Mouse (Mus musculus): ENCODE results near the gene Terf2. TPM values are rescaled to one million over a fixed set of nuclear protein-coding genes. Genes with fewer than 3 reads are reported as not detected.
A peak's percentile ranks its signal among the peaks of the same experiment; 100 is the strongest.

Terf2 gene
- polyA plus RNA-seq, 1 experiment from 2014 or later, result 26.9 TPM

DNA sequence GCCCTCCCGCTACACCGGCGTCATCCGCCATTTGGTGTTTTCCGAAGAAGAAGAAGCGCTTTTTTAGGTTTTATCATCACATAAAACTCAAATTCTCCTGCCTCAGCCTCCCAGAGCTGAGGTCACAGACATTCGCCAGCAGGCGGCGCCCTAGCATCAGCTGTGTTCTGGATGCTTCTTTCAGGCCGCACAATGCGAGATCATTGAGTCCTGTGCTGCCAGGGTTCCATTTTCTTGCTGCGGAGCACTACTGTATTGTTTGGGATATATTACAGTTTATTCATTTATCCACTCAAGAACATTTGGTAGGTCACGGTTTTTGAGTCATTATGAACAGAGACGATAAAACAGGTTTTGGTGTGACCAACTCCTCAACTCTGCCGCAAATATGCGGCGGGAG lies 11.0 kb downstream of the Terf2 start:
- 98% methylated on average over 17 of the region's 17 CpGs for WGBS
- H3K36me3 ChIP-seq, result peaks cover 82% of the 10 kb centered on the region
- ATAC-seq, result no peak
- no peak overlapping the region for H3K4me3 ChIP-seq (replicated peaks)
- H3K4me2 ChIP-seq (replicated peaks), result no peak overlapping the region
- H3K27ac ChIP-seq, result no peak overlapping the region
- H3K27me3 ChIP-seq, result no peaks in the 10 kb centered on the region
- H3K4me1 ChIP-seq (replicated peaks), result no peaks in the 10 kb centered on the region
- no peaks in the 10 kb centered on the region for H3K9me3 ChIP-seq
- H3K9ac ChIP-seq (replicated peaks), result no peak overlapping the region

GRCm38 (mm10) chr8:107076239-107076888 lies 20.0 kb downstream of the Terf2 start:
- Histone ChIP-seq H3K27ac (no peak overlapping the region), H3K4me3 (replicated peaks) (no peak overlapping the region), H3K9me3 (no peaks in the 10 kb centered on the region), H3K36me3 (peaks cover 96% of the 10 kb centered on the region), H3K4me1 (replicated peaks) (no peaks in the 10 kb centered on the region), H3K9ac (replicated peaks) (no peak overlapping the region), H3K4me2 (replicated peaks) (no peak overlapping the region), H3K27me3 (no peaks in the 10 kb centered on the region)
- ATAC-seq, result no peak
- WGBS, result 94% methylated on average over 7 of the region's 7 CpGs

- 76% methylated on average over 1 of the region's 1 CpGs for WGBS
- peaks cover 93% of the 10 kb centered on the region for H3K36me3 ChIP-seq
- no peak for ATAC-seq
Observed at GRCm38 (mm10) chr8:107074128-107074527, 22.2 kb downstream of the Terf2 start.

DNA sequence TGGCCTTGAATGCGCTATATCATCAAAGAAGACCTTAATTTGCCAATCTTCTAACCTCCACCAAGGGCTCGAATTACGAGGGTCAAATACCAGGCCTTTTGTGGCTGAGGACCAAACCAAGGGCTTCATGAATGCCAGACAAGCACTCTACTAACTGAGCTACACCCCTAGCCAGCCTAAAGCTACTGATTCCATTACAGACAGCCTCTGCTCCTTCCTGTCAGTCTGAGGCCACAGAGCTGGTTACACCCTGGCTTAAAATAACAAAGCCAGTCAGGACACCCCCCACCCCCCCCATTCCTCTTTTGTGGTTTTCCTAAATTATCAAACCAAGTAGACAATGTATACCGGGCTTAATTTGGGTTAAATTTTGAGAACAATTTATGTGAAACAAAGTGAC lies 22.6 kb downstream of the Terf2 start:
- Histone ChIP-seq H3K27ac (no peak overlapping the region), H3K27me3 (no peaks in the 10 kb centered on the region), H3K4me3 (replicated peaks) (no peak overlapping the region), H3K9me3 (no peaks in the 10 kb centered on the region), H3K4me2 (replicated peaks) (no peak overlapping the region), H3K9ac (replicated peaks) (no peak overlapping the region), H3K36me3 (peaks cover 93% of the 10 kb centered on the region), H3K4me1 (replicated peaks) (no peaks in the 10 kb centered on the region)
- 89% methylated on average over 4 of the region's 4 CpGs for WGBS
- no peak for ATAC-seq

More at GRCm38 (mm10) chr8:107074128-107074527, 22.2 kb downstream of the Terf2 start:
- Histone ChIP-seq H3K4me3 (replicated peaks) (no peak overlapping the region), H3K27me3 (no peaks in the 10 kb centered on the region), H3K27ac (no peak overlapping the region), H3K4me1 (replicated peaks) (no peaks in the 10 kb centered on the region), H3K9me3 (no peaks in the 10 kb centered on the region), H3K9ac (replicated peaks) (no peak overlapping the region), H3K4me2 (replicated peaks) (no peak overlapping the region)

DNA sequence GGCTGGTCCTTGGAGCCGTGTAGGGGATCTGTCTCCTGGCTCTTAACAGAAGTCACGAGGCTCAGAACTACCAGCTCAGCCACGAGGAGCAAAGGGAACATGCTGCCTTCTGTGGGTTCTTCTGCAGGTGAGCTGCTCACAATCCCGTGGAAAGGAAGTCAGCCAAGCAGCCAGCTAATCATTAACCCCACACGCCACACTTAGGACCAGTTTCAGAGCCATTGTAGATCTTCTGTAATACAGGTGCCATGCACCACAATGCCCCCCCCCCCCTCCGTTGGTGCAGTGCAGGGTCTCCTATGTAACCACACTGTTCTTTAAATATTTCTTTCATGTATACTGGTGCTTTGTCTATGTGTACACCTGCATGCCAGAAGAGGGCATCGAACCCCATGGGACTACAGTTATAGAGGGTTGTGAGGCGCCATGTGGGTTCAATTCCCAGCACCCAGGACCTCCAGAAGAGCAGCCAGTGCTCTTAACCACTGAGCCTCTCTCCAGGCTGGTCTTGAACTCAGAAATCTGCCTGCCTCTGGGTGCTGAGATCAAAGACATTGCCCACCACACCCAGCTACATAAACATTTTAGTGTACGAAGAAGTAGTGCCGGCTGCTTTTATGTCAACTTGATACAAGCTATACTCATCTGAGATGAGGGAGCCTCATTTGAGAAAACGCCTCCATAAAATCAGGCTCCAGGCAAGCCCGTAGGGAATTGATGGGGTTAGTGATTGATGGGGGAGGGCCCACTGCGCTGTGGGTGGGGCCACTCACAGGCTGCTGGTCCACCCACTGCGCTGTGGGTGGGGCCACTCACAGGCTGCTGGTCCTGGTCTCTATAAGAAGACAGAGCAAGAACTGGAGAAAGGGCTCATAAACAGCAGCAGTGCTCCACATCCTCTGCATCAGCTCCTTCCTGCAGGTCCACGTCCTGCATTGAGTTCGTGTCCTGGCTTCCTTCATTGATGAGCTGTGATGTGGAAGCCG lies 30.5 kb downstream of the Terf2 start, which contains the start of gene Tmed6:
Tmed6 (minus strand) TSS at position 134 of the 986 bp plus-strand sequence.
- H3K27me3 ChIP-seq, result no peaks in the 10 kb centered on the region
- no peak within 1 kb of the TSS for H3K27ac ChIP-seq
- no peak for ATAC-seq
- no peak within 1 kb of the TSS for H3K9ac ChIP-seq (replicated peaks)
- H3K9me3 ChIP-seq, result no peaks in the 10 kb centered on the region
- H3K4me2 ChIP-seq (replicated peaks), result no peak within 1 kb of the TSS
- 73% methylated on average over 17 of the region's 17 CpGs for WGBS
- H3K36me3 ChIP-seq, result peaks cover 21% of the 10 kb centered on the region
- no peak within 1 kb of the TSS for H3K4me3 ChIP-seq (replicated peaks)
- H3K4me1 ChIP-seq (replicated peaks), result no peaks in the 10 kb centered on the region

- H3K4me3 ChIP-seq (replicated peaks), result no peak overlapping the region
- no peak overlapping the region for H3K4me2 ChIP-seq (replicated peaks)
- WGBS, result 87% methylated on average over 1 of the region's 1 CpGs
- ATAC-seq, result no peak
- no peak overlapping the region for H3K27ac ChIP-seq
- no peaks in the 10 kb centered on the region for H3K9me3 ChIP-seq
- peaks cover 21% of the 10 kb centered on the region for H3K36me3 ChIP-seq
- H3K27me3 ChIP-seq, result no peaks in the 10 kb centered on the region
- no peak overlapping the region for H3K9ac ChIP-seq (replicated peaks)
- peaks cover 9% of the 10 kb centered on the region for H3K4me1 ChIP-seq (replicated peaks)
Observed at GRCm38 (mm10) chr8:107062613-107063012, 33.7 kb downstream of the Terf2 start.

GRCm38 (mm10) chr8:107056973-107057369 lies 39.4 kb downstream of the Terf2 start:
- H3K36me3 ChIP-seq, result peaks cover 49% of the 10 kb centered on the region
- ATAC-seq, result peak; percentile 87
- peaks cover 29% of the 10 kb centered on the region for H3K4me1 ChIP-seq (replicated peaks)
- H3K4me3 ChIP-seq (replicated peaks), result peak overlapping the region; percentile 71
- no peaks in the 10 kb centered on the region for H3K27me3 ChIP-seq
- under 1% methylated on average over 33 of the region's 33 CpGs for WGBS
- 0 out of 2 replicates have a peak overlapping the region, but pooled peaks have one; percentile 25 for H3K27ac ChIP-seq
- no peaks in the 10 kb centered on the region for H3K9me3 ChIP-seq
- peak overlapping the region; percentile 98 for H3K4me2 ChIP-seq (replicated peaks)
- H3K9ac ChIP-seq (replicated peaks), result peak overlapping the region; percentile 78

GRCm38 (mm10) chr8:107056076-107056972 lies 40.0 kb downstream of the Terf2 start, which contains the start of the genes Cog8 and Nip7:
Gene Cog8 (minus strand): TSS chr8:107056689.
Gene Nip7 (plus strand): TSS chr8:107056877.
- Histone ChIP-seq H3K4me2 (replicated peaks) (peak within 1 kb of the TSS; percentile 98), H3K9ac (replicated peaks) (peak within 1 kb of the TSS; percentile 90), H3K4me3 (replicated peaks) (peak within 1 kb of the TSS; percentile 71), H3K36me3 (peaks cover 55% of the 10 kb centered on the region), H3K27ac (peak within 1 kb of the TSS; percentile 84), H3K9me3 (no peaks in the 10 kb centered on the region), H3K4me1 (replicated peaks) (peaks cover 29% of the 10 kb centered on the region), H3K27me3 (no peaks in the 10 kb centered on the region)
- WGBS, result under 1% methylated on average over 88 of the region's 88 CpGs
- ATAC-seq, result peak; percentile 97

GRCm38 (mm10) chr8:107052046-107052445 lies 44.3 kb downstream of the Terf2 start:
- Histone ChIP-seq H3K27me3 (no peaks in the 10 kb centered on the region), H3K4me1 (replicated peaks) (peaks cover 36% of the 10 kb centered on the region), H3K4me2 (replicated peaks) (no peak overlapping the region), H3K9ac (replicated peaks) (no peak overlapping the region), H3K27ac (no peak overlapping the region), H3K4me3 (replicated peaks) (no peak overlapping the region), H3K9me3 (no peaks in the 10 kb centered on the region), H3K36me3 (peaks cover 58% of the 10 kb centered on the region)
- WGBS, result 96% methylated on average over 8 of the region's 8 CpGs
- ATAC-seq, result no peak

DNA sequence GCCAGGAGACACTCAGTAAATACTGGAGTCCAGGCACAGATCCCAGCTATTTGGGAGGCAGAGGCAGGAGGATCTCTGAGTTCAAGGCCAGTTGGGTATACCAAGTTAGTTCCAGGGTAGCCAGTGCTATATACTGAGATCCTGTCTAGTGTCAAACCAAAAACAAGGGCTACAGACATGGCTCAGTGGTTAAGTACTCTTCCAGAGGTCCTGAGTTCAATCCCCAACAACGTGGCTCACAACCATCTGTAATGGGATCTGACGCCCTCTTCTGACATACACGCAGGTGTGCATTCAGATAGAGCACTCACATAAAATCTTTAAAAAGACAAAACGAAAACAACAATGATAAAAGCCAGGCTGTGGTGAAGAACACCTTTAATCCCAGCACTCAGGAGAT lies 46.9 kb downstream of the Terf2 start:
- H3K4me3 ChIP-seq (replicated peaks), result peak overlapping the region; percentile 79
- H3K4me1 ChIP-seq (replicated peaks), result peaks cover 24% of the 10 kb centered on the region
- H3K27ac ChIP-seq, result no peak overlapping the region
- WGBS, result 97% methylated on average over 4 of the region's 4 CpGs
- no peaks in the 10 kb centered on the region for H3K9me3 ChIP-seq
- H3K4me2 ChIP-seq (replicated peaks), result peak overlapping the region; percentile 78
- H3K27me3 ChIP-seq, result no peaks in the 10 kb centered on the region
- ATAC-seq, result no peak
- no peak overlapping the region for H3K9ac ChIP-seq (replicated peaks)
- H3K36me3 ChIP-seq, result peaks cover 81% of the 10 kb centered on the region

All from midbrain, embryonic 13.5 days (tissue).